Mouse (Mus musculus) spleen, postnatal 14 days (tissue): ENCODE measurements around the gene Acsl1.

Source experiments
- DNase-seq, 2 experiments: peaks; one replicate each; pipeline ENCODE4 v3.0.0; 2021 to 2022; ENCODE audit warnings: low spot score in 2 of 2

Acsl1 gene

GRCm38 (mm10) chr8:46470792-46471781 is at the start of gene Acsl1:
Gene Acsl1 (plus strand): TSS chr8:46471037.
- peak; percentile 100 for DNase-seq

GRCm38 (mm10) chr8:46421515-46421914 is 49.3 kb upstream of the Acsl1 start:
- no peak for DNase-seq

- DNase-seq = no peak
Measured at GRCm38 (mm10) chr8:46427940-46428339, 42.9 kb upstream of the Acsl1 start.

- DNase-seq = no peak
Measured at GRCm38 (mm10) chr8:46429871-46430270, 41.0 kb upstream of the Acsl1 start.

GRCm38 (mm10) chr8:46431921-46432320 is 38.9 kb upstream of the Acsl1 start:
- DNase-seq = no peak

- no peak for DNase-seq
Measured at GRCm38 (mm10) chr8:46432581-46432980, 38.3 kb upstream of the Acsl1 start.

- no peak for DNase-seq
Measured at GRCm38 (mm10) chr8:46433656-46434055, 37.2 kb upstream of the Acsl1 start.

- no peak for DNase-seq
Measured at GRCm38 (mm10) chr8:46438491-46438890, 32.3 kb upstream of the Acsl1 start.

- no peak for DNase-seq
Measured at GRCm38 (mm10) chr8:46445964-46446915, 24.6 kb upstream of the Acsl1 start.

GRCm38 (mm10) chr8:46447334-46447733 is 23.5 kb upstream of the Acsl1 start:
- no peak for DNase-seq

GRCm38 (mm10) chr8:46448606-46449005 is 22.2 kb upstream of the Acsl1 start:
- DNase-seq = no peak

GRCm38 (mm10) chr8:46449063-46449462 is 21.8 kb upstream of the Acsl1 start:
- DNase-seq = no peak

- no peak for DNase-seq
Measured at GRCm38 (mm10) chr8:46449723-46450251, 21.1 kb upstream of the Acsl1 start.

GRCm38 (mm10) chr8:46458215-46458811 is 12.5 kb upstream of the Acsl1 start:
- DNase-seq = no peak

- no peak for DNase-seq
Measured at GRCm38 (mm10) chr8:46468400-46468799, 2.4 kb upstream of the Acsl1 start.

GRCm38 (mm10) chr8:46469071-46469769 is 1.6 kb upstream of the Acsl1 start:
- DNase-seq = no peak

- DNase-seq = no peak
Measured at GRCm38 (mm10) chr8:46470091-46470791, 596 bp upstream of the Acsl1 start.

- no peak for DNase-seq
Measured at GRCm38 (mm10) chr8:46471926-46472485, 1.2 kb downstream of the Acsl1 start.

GRCm38 (mm10) chr8:46474120-46474519 is 3.3 kb downstream of the Acsl1 start:
- no peak for DNase-seq

- DNase-seq = no peak
Measured at GRCm38 (mm10) chr8:46474634-46475033, 3.8 kb downstream of the Acsl1 start.
